Mouse (Mus musculus): ENCODE results near the gene Sh3rf3. TPM values are rescaled to one million over a fixed set of nuclear protein-coding genes. Genes with fewer than 3 reads are reported as not detected.

The Sh3rf3 gene
- total RNA-seq, 2 experiments from 2014 or later: 83.7 to 97.9 TPM

Small RNAs within 50 kb of the gene (microRNA-seq; reads per million reads assigned to microRNA genes)
- not detected for gene Gm27672

Other genes with a start within 250 kb of the Sh3rf3 start
- under 1 TPM; 0.41 to 0.43 TPM for gene Edar, start 137.7 kb upstream of the Sh3rf3 start, total RNA-seq (2021)
- not detected for gene Gm17542, start 95.1 kb upstream of the Sh3rf3 start, total RNA-seq (2021)